ENCODE assay signal across 8 mouse cellular contexts in genomic region chr7:12909498-12909962, GRCm38 (mm10). TPM values are rescaled to one million over a fixed set of nuclear protein-coding genes. Genes with fewer than 3 reads are reported as not detected.
A peak's percentile ranks its signal among the peaks of the same experiment; 100 is the strongest.
DNase-seq lines count a peak whose midpoint lies in the region; ATAC-seq lines count a peak whose summit lies in the region.

No protein-coding gene starts in this region.

- ATAC-seq in hindbrain, embryonic 15.5 days (ENCODE audit: low FRiP score, low read depth), result peak; percentile 49

- no peaks in the 10 kb centered on the region for H3K9me3 ChIP-seq in hindbrain, embryonic 15.5 days

- peak; percentile 66 for DNase-seq in R1 (ENCODE audit: low read depth, low spot score)
- DNase-seq in cerebellum, postnatal 14 days, result peak; percentile 86 to 90
- DNase-seq in frontal cortex, postnatal 36 days (ENCODE audit: low spot score in 2 of 2), result peak; percentile 63 to 84
- peak; percentile 53 for DNase-seq in left cerebral cortex, adult 11 months (ENCODE audit: low spot score)
- peak; percentile 96 for DNase-seq in lung, postnatal 36 days
- peak; percentile 86 for DNase-seq in retina, postnatal 1 day
- DNase-seq in thymus, postnatal 36 days, result peak; percentile 81 to 86

- 40% methylated on average over 7 of the region's 7 CpGs for WGBS in hindbrain, embryonic 15.5 days

- H3K4me3 ChIP-seq in hindbrain, embryonic 15.5 days, result peak overlapping the region; percentile 51

- peaks cover 42% of the 10 kb centered on the region for H3K36me3 ChIP-seq in hindbrain, embryonic 15.5 days

- peak overlapping the region; percentile 67 for H3K4me2 ChIP-seq in hindbrain, embryonic 15.5 days

- H3K27me3 ChIP-seq in hindbrain, embryonic 15.5 days, result no peaks in the 10 kb centered on the region

- H3K27ac ChIP-seq in hindbrain, embryonic 15.5 days (replicated peaks), result peak overlapping the region; percentile 92

- H3K9ac ChIP-seq in hindbrain, embryonic 15.5 days, result 0 out of 2 replicates have a peak overlapping the region, but pooled peaks have one; percentile 57

- peaks cover 8% of the 10 kb centered on the region for H3K4me1 ChIP-seq in hindbrain, embryonic 15.5 days (replicated peaks)

RNA-seq across cellular contexts. Expression of gene Zscan22, which starts 11.9 kb away (rescaled TPM):
- polyA plus RNA-seq in hindbrain, embryonic 15.5 days (2015; fragmentation: Nextera tagmentation; extraction: Ambion mirVana), result 9.9 and 12.4 TPM in 2 replicates

RNA-seq across cellular contexts. Expression of gene Rps5, which starts 12.6 kb away (rescaled TPM):
- polyA plus RNA-seq in hindbrain, embryonic 15.5 days (2015; fragmentation: Nextera tagmentation; extraction: Ambion mirVana), result 549 and 585 TPM in 2 replicates

RNA-seq across cellular contexts. Expression of gene Rnf225, which starts 17.7 kb away (rescaled TPM):
- 1.1 and 1.3 TPM in 2 replicates for polyA plus RNA-seq in hindbrain, embryonic 15.5 days (2015; fragmentation: Nextera tagmentation; extraction: Ambion mirVana)

RNA-seq across cellular contexts. Expression of gene Zfp128, which starts 28.6 kb away (rescaled TPM):
- 7.5 TPM in 2 replicates for polyA plus RNA-seq in hindbrain, embryonic 15.5 days (2015; fragmentation: Nextera tagmentation; extraction: Ambion mirVana)

RNA-seq across cellular contexts. Expression of gene Zfp324, which starts 56.1 kb away (rescaled TPM):
- 13.4 and 13.6 TPM in 2 replicates for polyA plus RNA-seq in hindbrain, embryonic 15.5 days (2015; fragmentation: Nextera tagmentation; extraction: Ambion mirVana)

Comparison
In these comparisons a context has a peak if more than half of its experiments do, and no peak if none do; other contexts are left out.
1. Peak in every context shown above with its lines: DNase-seq, ATAC-seq, H3K4me3 ChIP-seq and H3K27ac ChIP-seq.